Mouse (Mus musculus) midbrain, embryonic 12.5 days (tissue): ENCODE data around the gene Sucla2. TPM values are rescaled to one million over a fixed set of nuclear protein-coding genes. Genes with fewer than 3 reads are reported as not detected.

Experiments used
- ATAC-seq: fragments of 200-750 bp; cut with Nextera tagmentation; 2 replicates; pipeline ENCODE4 v1.8.0; 2017; ENCODE audit warnings: low read depth, moderate TSS enrichment, moderate library complexity; ENCODE audit not compliant: low FRiP score
- H3K27ac ChIP-seq: fragments of 300-500 bp; sonication (generic); replicated peaks from 2 replicates; pipeline ENCODE4 v1.5.1; 2016; ENCODE audit warnings: mild to moderate bottlenecking
- H3K27me3 ChIP-seq: fragments of 300-500 bp; sonication (generic); 2 replicates; pipeline ENCODE4 v1.6.1; 2016; ENCODE audit warnings: mild to moderate bottlenecking
- H3K36me3 ChIP-seq: fragments of 300-500 bp; sonication (generic); 2 replicates; pipeline ENCODE4 v1.6.1; 2016
- H3K4me1 ChIP-seq: fragments of 300-500 bp; sonication (generic); 2 replicates; pipeline ENCODE4 v1.6.1; 2016
- H3K4me2 ChIP-seq: fragments of 300-500 bp; sonication (generic); replicated peaks from 2 replicates; pipeline ENCODE4 v1.6.1; 2016; ENCODE audit warnings: mild to moderate bottlenecking, moderate library complexity
- H3K4me3 ChIP-seq: fragments of 300-500 bp; sonication (generic); 2 replicates; pipeline ENCODE4 v1.5.1; 2016; ENCODE audit warnings: mild to moderate bottlenecking
- H3K9ac ChIP-seq: fragments of 300-500 bp; sonication (generic); replicated peaks from 2 replicates; pipeline ENCODE4 v1.6.1; 2016; ENCODE audit warnings: mild to moderate bottlenecking, moderate library complexity
- H3K9me3 ChIP-seq: fragments of 300-500 bp; sonication (generic); 2 replicates; pipeline ENCODE4 v1.6.1; 2016; ENCODE audit warnings: mild to moderate bottlenecking
- WGBS: fragments of 180-500 bp; shearing (Covaris S2); methylation state at CpG from one replicate; pipeline ENCODE4 v1.1.7; 2016; 5-methylcytosine and 5-hydroxymethylcytosine counted together
- polyA plus RNA-seq: library from polyadenylated mRNA; unstranded; fragments of >200 nt; fragmentation: Nextera tagmentation; extraction: Ambion mirVana; gene quantifications from 2 replicates; pipeline ENCODE4 v1.2.1, GENCODE M21; 2016

Sucla2 gene
- polyA plus RNA-seq, result 94.3 and 98.4 TPM in 2 replicates

- Histone ChIP-seq H3K4me3 (peak within 1 kb of the TSS; percentile 51), H3K9ac (peak within 1 kb of the TSS; percentile 54), H3K9me3 (no peaks in the 10 kb centered on the region), H3K27me3 (0 out of 2 replicates have a peak, but pooled peaks cover under 1% of the 10 kb centered on the region), H3K36me3 (no peaks in the 10 kb centered on the region), H3K27ac (peak within 1 kb of the TSS; percentile 85), H3K4me1 (no peaks in the 10 kb centered on the region), H3K4me2 (peak within 1 kb of the TSS; percentile 37)
- under 1% methylated on average over 41 of the region's 41 CpGs for WGBS
- ATAC-seq, result peak; percentile 100
Observed at GRCm38 (mm10) chr14:73524766-73525448, at the start of gene Sucla2. Gene Sucla2, plus strand, starts transcription at chr14:73525319.

GRCm38 (mm10) chr14:73475506-73475905 is 49.6 kb upstream of the Sucla2 start:
- Histone ChIP-seq H3K9ac (no peak overlapping the region), H3K4me1 (peaks cover 6% of the 10 kb centered on the region), H3K36me3 (no peaks in the 10 kb centered on the region), H3K9me3 (no peaks in the 10 kb centered on the region), H3K4me2 (no peak overlapping the region), H3K27me3 (no peaks in the 10 kb centered on the region), H3K4me3 (no peak overlapping the region), H3K27ac (no peak overlapping the region)
- 80% methylated on average over 7 of the region's 7 CpGs for WGBS
- no peak for ATAC-seq

GRCm38 (mm10) chr14:73476361-73476934 is 48.7 kb upstream of the Sucla2 start:
- 74% methylated on average over 8 of the region's 8 CpGs for WGBS
- Histone ChIP-seq H3K27me3 (no peaks in the 10 kb centered on the region), H3K36me3 (no peaks in the 10 kb centered on the region), H3K4me3 (no peak overlapping the region), H3K9me3 (no peaks in the 10 kb centered on the region), H3K4me1 (peaks cover 6% of the 10 kb centered on the region), H3K9ac (no peak overlapping the region), H3K4me2 (no peak overlapping the region), H3K27ac (no peak overlapping the region; the same call in 1 of the 2 replicates)
- ATAC-seq, result peak; percentile 76

- Histone ChIP-seq H3K4me3 (no peak overlapping the region), H3K9ac (no peak overlapping the region), H3K4me2 (no peak overlapping the region), H3K36me3 (no peaks in the 10 kb centered on the region), H3K4me1 (peaks cover 6% of the 10 kb centered on the region), H3K9me3 (no peaks in the 10 kb centered on the region), H3K27ac (no peak overlapping the region; the same call in 1 of the 2 replicates), H3K27me3 (no peaks in the 10 kb centered on the region)
- no peak for ATAC-seq
- WGBS, result 95% methylated on average over 10 of the region's 10 CpGs
Observed at GRCm38 (mm10) chr14:73477077-73477476, 48.0 kb upstream of the Sucla2 start.

- no peak overlapping the region for H3K4me3 ChIP-seq
- H3K27ac ChIP-seq, result no peak overlapping the region
- no peaks in the 10 kb centered on the region for H3K9me3 ChIP-seq
- peaks cover 6% of the 10 kb centered on the region for H3K4me1 ChIP-seq
- no peak overlapping the region for H3K9ac ChIP-seq
- no peaks in the 10 kb centered on the region for H3K36me3 ChIP-seq
- ATAC-seq, result no peak
- H3K27me3 ChIP-seq, result no peaks in the 10 kb centered on the region
- WGBS, result 72% methylated on average over 3 of the region's 3 CpGs
- H3K4me2 ChIP-seq, result no peak overlapping the region
Observed at GRCm38 (mm10) chr14:73478321-73478720, 46.8 kb upstream of the Sucla2 start.

GRCm38 (mm10) chr14:73479771-73480170 is 45.3 kb upstream of the Sucla2 start:
- no peak overlapping the region for H3K27ac ChIP-seq
- H3K27me3 ChIP-seq, result no peaks in the 10 kb centered on the region
- no peak for ATAC-seq
- H3K4me1 ChIP-seq, result no peaks in the 10 kb centered on the region
- no peak overlapping the region for H3K4me2 ChIP-seq
- whole genome bisulfite sequencing, result 20% methylated on average over 1 of the region's 1 CpGs
- no peaks in the 10 kb centered on the region for H3K9me3 ChIP-seq
- no peak overlapping the region for H3K4me3 ChIP-seq
- no peaks in the 10 kb centered on the region for H3K36me3 ChIP-seq
- no peak overlapping the region for H3K9ac ChIP-seq

- H3K27me3 ChIP-seq, result no peaks in the 10 kb centered on the region
- WGBS, result 76% methylated on average over 5 of the region's 5 CpGs
- H3K36me3 ChIP-seq, result no peaks in the 10 kb centered on the region
- H3K27ac ChIP-seq, result no peak overlapping the region
- H3K4me1 ChIP-seq, result no peaks in the 10 kb centered on the region
- H3K9me3 ChIP-seq, result no peaks in the 10 kb centered on the region
- H3K4me2 ChIP-seq, result no peak overlapping the region
- ATAC-seq, result no peak
- H3K4me3 ChIP-seq, result no peak overlapping the region
- no peak overlapping the region for H3K9ac ChIP-seq
Observed at GRCm38 (mm10) chr14:73483516-73484229, 41.4 kb upstream of the Sucla2 start.

GRCm38 (mm10) chr14:73484366-73485110 is 40.6 kb upstream of the Sucla2 start:
- no peak for ATAC-seq
- no peaks in the 10 kb centered on the region for H3K4me1 ChIP-seq
- no peaks in the 10 kb centered on the region for H3K9me3 ChIP-seq
- no peaks in the 10 kb centered on the region for H3K27me3 ChIP-seq
- no peak overlapping the region for H3K4me2 ChIP-seq
- H3K9ac ChIP-seq, result no peak overlapping the region
- H3K27ac ChIP-seq, result no peak overlapping the region
- 69% methylated on average over 3 of the region's 3 CpGs for WGBS
- no peak overlapping the region for H3K4me3 ChIP-seq
- H3K36me3 ChIP-seq, result no peaks in the 10 kb centered on the region

- WGBS, result 92% methylated on average over 5 of the region's 5 CpGs
- no peak overlapping the region for H3K4me2 ChIP-seq
- no peaks in the 10 kb centered on the region for H3K36me3 ChIP-seq
- no peak overlapping the region for H3K27ac ChIP-seq
- no peaks in the 10 kb centered on the region for H3K9me3 ChIP-seq
- H3K4me1 ChIP-seq, result no peaks in the 10 kb centered on the region
- no peak for ATAC-seq
- no peak overlapping the region for H3K9ac ChIP-seq
- no peak overlapping the region for H3K4me3 ChIP-seq
- H3K27me3 ChIP-seq, result no peaks in the 10 kb centered on the region
Observed at GRCm38 (mm10) chr14:73486641-73487040, 38.5 kb upstream of the Sucla2 start.

GRCm38 (mm10) chr14:73493356-73493755 is 31.8 kb upstream of the Sucla2 start:
- 95% methylated on average over 6 of the region's 6 CpGs for whole genome bisulfite sequencing
- no peak for ATAC-seq
- no peak overlapping the region for H3K4me3 ChIP-seq
- no peak overlapping the region for H3K4me2 ChIP-seq
- no peak overlapping the region for H3K9ac ChIP-seq
- no peaks in the 10 kb centered on the region for H3K36me3 ChIP-seq
- H3K27ac ChIP-seq, result no peak overlapping the region
- no peaks in the 10 kb centered on the region for H3K27me3 ChIP-seq
- no peaks in the 10 kb centered on the region for H3K4me1 ChIP-seq
- no peaks in the 10 kb centered on the region for H3K9me3 ChIP-seq

- 70% methylated on average over 6 of the region's 6 CpGs for WGBS
- Histone ChIP-seq H3K27ac (no peak overlapping the region), H3K9me3 (no peaks in the 10 kb centered on the region), H3K27me3 (no peaks in the 10 kb centered on the region), H3K9ac (no peak overlapping the region), H3K36me3 (no peaks in the 10 kb centered on the region), H3K4me1 (no peaks in the 10 kb centered on the region), H3K4me2 (no peak overlapping the region), H3K4me3 (no peak overlapping the region)
- ATAC-seq, result no peak
Observed at GRCm38 (mm10) chr14:73494122-73494521, 31.0 kb upstream of the Sucla2 start.

- ATAC-seq, result no peak
- no peak overlapping the region for H3K4me2 ChIP-seq
- 76% methylated on average over 7 of the region's 7 CpGs for WGBS
Observed at GRCm38 (mm10) chr14:73495753-73496152, 29.4 kb upstream of the Sucla2 start.

More at GRCm38 (mm10) chr14:73495753-73496152, 29.4 kb upstream of the Sucla2 start:
- Histone ChIP-seq H3K27ac (no peak overlapping the region), H3K36me3 (no peaks in the 10 kb centered on the region), H3K4me3 (no peak overlapping the region), H3K9ac (no peak overlapping the region), H3K27me3 (no peaks in the 10 kb centered on the region), H3K9me3 (no peaks in the 10 kb centered on the region), H3K4me1 (no peaks in the 10 kb centered on the region)
